Mouse (Mus musculus) intestine, postnatal 0 days (tissue): Measurements from ENCODE around the gene Irs3. TPM values are rescaled to one million over a fixed set of nuclear protein-coding genes. Genes with fewer than 3 reads are reported as not detected.
"Not testable (repeated sequence)": the region's sequence is repeated elsewhere in the genome, so short reads cannot be mapped to it uniquely, and the experiment has no call there.

Experiments used
- ATAC-seq: fragments of 200-750 bp; cut with Nextera tagmentation; 2 replicates; pipeline ENCODE4 v1.8.0; 2017; ENCODE audit warnings: mild to moderate bottlenecking, moderate TSS enrichment, moderate library complexity
- H3K27ac ChIP-seq: fragments of 300-500 bp; sonication (generic); 2 replicates; pipeline ENCODE4 v1.5.1; 2014; ENCODE audit warnings: mild to moderate bottlenecking, low read depth, low read length, moderate library complexity
- H3K27me3 ChIP-seq: fragments of 300-500 bp; sonication (generic); replicated peaks from 2 replicates; pipeline ENCODE4 v1.6.1; 2014; ENCODE audit warnings: low read length, mixed read lengths; ENCODE audit not compliant: control insufficient read depth, insufficient read depth
- H3K36me3 ChIP-seq: fragments of 300-500 bp; sonication (generic); 2 replicates; pipeline ENCODE4 v1.6.1; 2014; ENCODE audit warnings: mild to moderate bottlenecking, moderate library complexity; ENCODE audit not compliant: control insufficient read depth, insufficient read depth
- H3K4me1 ChIP-seq: fragments of 300-500 bp; sonication (generic); replicated peaks from 2 replicates; pipeline ENCODE4 v1.6.1; 2014; ENCODE audit warnings: antibody characterized with exemption, low read length, mixed read lengths; ENCODE audit not compliant: control insufficient read depth, insufficient read depth
- H3K4me2 ChIP-seq: fragments of 300-500 bp; sonication (generic); replicated peaks from 2 replicates; pipeline ENCODE4 v1.6.1; 2014; ENCODE audit warnings: low read depth, mild to moderate bottlenecking, moderate library complexity
- H3K4me3 ChIP-seq: fragments of 300-500 bp; sonication (generic); 2 replicates; pipeline ENCODE4 v1.5.1; 2014; ENCODE audit warnings: low read depth, low read length
- H3K9ac ChIP-seq: fragments of 300-500 bp; sonication (generic); 2 replicates; pipeline ENCODE4 v1.6.1; 2014; ENCODE audit warnings: mild to moderate bottlenecking, low read depth, low read length
- H3K9me3 ChIP-seq: fragments of 300-500 bp; sonication (generic); 2 replicates; pipeline ENCODE4 v1.6.1; 2016; ENCODE audit warnings: mixed run types; ENCODE audit not compliant: control insufficient read depth
- CTCF ChIP-seq: sonication (generic); IDR thresholded peaks from 2 replicates; pipeline ENCODE4 v1.5.1; 2016; ENCODE audit warnings: low read depth, mild to moderate bottlenecking, control low read depth, antibody characterized with exemption, moderate library complexity
- WGBS: fragments of 180-500 bp; shearing (Covaris S2); extraction: QIAGEN DNeasy Blood & Tissue Kit; methylation state at CpG from one replicate; pipeline ENCODE4 v1.1.7; 2014; 5-methylcytosine and 5-hydroxymethylcytosine counted together
- polyA plus RNA-seq: library from polyadenylated mRNA; unstranded; fragments of >200 nt; fragmentation: Nextera tagmentation; extraction: Ambion mirVana; gene quantifications from 2 replicates; pipeline ENCODE4 v1.2.1, GENCODE M21; 2015

Irs3 gene
- polyA plus RNA-seq, 1 experiment from 2014 or later, result 0.09 TPM

GRCm38 (mm10) chr5:137615347-137615746 is 30.2 kb downstream of the Irs3 start:
- no peak overlapping the region for H3K4me3 ChIP-seq
- H3K9me3 ChIP-seq, result no peaks in the 10 kb centered on the region
- H3K36me3 ChIP-seq, result no peaks in the 10 kb centered on the region
- H3K9ac ChIP-seq, result no peak overlapping the region
- WGBS, result 76% methylated on average over 7 of the region's 7 CpGs
- no peak for TF ChIP-seq CTCF
- no peaks in the 10 kb centered on the region for H3K27me3 ChIP-seq
- H3K27ac ChIP-seq, result no peak overlapping the region
- no peak for ATAC-seq
- H3K4me2 ChIP-seq, result no peak overlapping the region
- peaks cover 6% of the 10 kb centered on the region; the same call in 1 of the 2 replicates for H3K4me1 ChIP-seq

GRCm38 (mm10) chr5:137614921-137615320 is 30.6 kb downstream of the Irs3 start:
- ATAC-seq, H3K4me1 ChIP-seq, H3K4me3 ChIP-seq, H3K27ac ChIP-seq, H3K9ac ChIP-seq, H3K9me3 ChIP-seq, H3K27me3 ChIP-seq, H3K4me2 ChIP-seq, H3K36me3 ChIP-seq: not testable (repeated sequence)
- 96% methylated on average over 2 of the region's 2 CpGs for WGBS
- peak; percentile 36 for TF ChIP-seq CTCF

- Histone ChIP-seq H3K4me3 (no peak within 1 kb of the TSS), H3K9ac (peak within 1 kb of the TSS; percentile 11; the same call in 1 of the 2 replicates), H3K4me2 (no peak within 1 kb of the TSS; the same call in 1 of the 2 replicates), H3K27ac (peak within 1 kb of the TSS; percentile 57; the same call in 1 of the 2 replicates), H3K4me1 (peaks cover 10% of the 10 kb centered on the region; the same call in 1 of the 2 replicates), H3K9me3 (no peaks in the 10 kb centered on the region), H3K27me3 (no peaks in the 10 kb centered on the region), H3K36me3 (no peaks in the 10 kb centered on the region)
- 22% methylated on average over 11 of the region's 11 CpGs for WGBS
- peak; percentile 86 for ATAC-seq
- TF ChIP-seq CTCF, result no peak
Measured at GRCm38 (mm10) chr5:137613550-137613949, 32.0 kb downstream of the Irs3 start, which contains the start of gene Pcolce. Gene Pcolce, minus strand, starts transcription at chr5:137613784.

- no peaks in the 10 kb centered on the region for H3K9me3 ChIP-seq
- no peaks in the 10 kb centered on the region for H3K27me3 ChIP-seq
- peak overlapping the region; percentile 11; the same call in 1 of the 2 replicates for H3K9ac ChIP-seq
- no peak overlapping the region for H3K4me2 ChIP-seq
- no peak overlapping the region for H3K4me3 ChIP-seq
- ATAC-seq, result 0 out of 2 replicates have a peak, but pooled peaks have one; percentile 2
- WGBS, result 69% methylated on average over 5 of the region's 5 CpGs
- no peak for TF ChIP-seq CTCF
- H3K36me3 ChIP-seq, result no peaks in the 10 kb centered on the region
- 0 out of 2 replicates have a peak overlapping the region, but pooled peaks have one; percentile 57 for H3K27ac ChIP-seq
- H3K4me1 ChIP-seq, result peaks cover 10% of the 10 kb centered on the region; the same call in 1 of the 2 replicates
Measured at GRCm38 (mm10) chr5:137613076-137613475, 32.4 kb downstream of the Irs3 start.

DNA sequence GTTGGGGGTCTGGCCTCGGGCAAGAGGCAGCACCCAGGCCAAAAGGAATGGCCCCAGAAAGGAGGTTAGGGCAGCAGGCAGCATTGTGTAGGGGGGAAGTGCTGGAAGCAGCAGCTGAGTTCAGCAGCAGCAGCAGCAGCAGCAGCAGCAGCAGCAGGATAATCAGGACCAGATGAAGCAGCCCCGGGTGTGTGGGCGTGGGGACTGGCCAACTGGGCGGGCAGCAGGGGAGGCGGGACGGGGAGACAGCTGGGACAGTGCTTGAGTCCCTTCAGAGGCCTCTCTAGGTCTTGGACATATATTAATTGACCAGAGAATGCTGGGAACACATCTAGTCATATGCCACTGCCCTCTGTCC is 34.3 kb downstream of the Irs3 start:
- Histone ChIP-seq H3K4me2 (peak overlapping the region; percentile 55), H3K27me3 (no peaks in the 10 kb centered on the region), H3K9ac (peak overlapping the region; percentile 26; the same call in 1 of the 2 replicates), H3K4me1 (peaks cover 10% of the 10 kb centered on the region; the same call in 1 of the 2 replicates), H3K36me3 (peaks cover 6% of the 10 kb centered on the region), H3K4me3 (0 out of 2 replicates have a peak overlapping the region, but pooled peaks have one; percentile 9), H3K9me3 (no peaks in the 10 kb centered on the region), H3K27ac (peak overlapping the region; percentile 64)
- WGBS, result 35% methylated on average over 6 of the region's 6 CpGs
- peak; percentile 16; the same call in 1 of the 2 replicates for ATAC-seq
- TF ChIP-seq CTCF, result no peak

DNA sequence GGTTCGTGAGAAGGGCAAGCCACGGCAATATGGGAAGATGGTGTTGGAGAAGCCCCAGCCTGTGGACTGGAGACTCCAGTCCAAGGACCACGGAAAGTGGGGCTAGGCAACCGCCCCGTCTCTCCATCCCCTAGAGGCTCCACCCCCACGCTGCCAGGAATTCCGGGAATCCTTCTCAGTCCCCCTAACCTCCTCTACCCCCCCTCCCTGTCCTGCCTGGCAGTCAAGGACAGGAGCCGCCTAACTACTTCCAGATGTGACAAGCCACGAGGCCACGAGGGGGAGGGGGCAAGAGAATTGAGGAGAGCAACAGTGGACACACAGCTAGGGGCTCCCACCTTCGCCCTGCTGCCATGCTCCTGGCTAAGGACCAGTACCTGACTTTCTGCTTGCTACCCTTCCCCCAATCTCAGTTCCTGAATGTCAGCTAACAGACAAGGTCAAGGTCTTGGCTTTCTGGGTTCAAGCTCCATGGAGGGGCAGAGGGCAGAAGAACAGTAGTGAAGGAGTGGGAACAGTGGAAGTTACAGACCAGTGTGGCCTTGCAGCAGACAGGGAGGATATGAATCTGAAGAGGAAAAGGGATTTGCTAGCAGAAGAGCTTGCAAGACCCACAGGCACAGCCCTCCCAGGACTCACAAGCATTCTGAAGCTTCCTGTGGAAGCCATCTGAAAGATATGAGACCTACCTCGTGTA is 34.8 kb downstream of the Irs3 start:
- peak overlapping the region; percentile 55 for H3K4me2 ChIP-seq
- peaks cover 10% of the 10 kb centered on the region; the same call in 1 of the 2 replicates for H3K4me1 ChIP-seq
- H3K27ac ChIP-seq, result peak overlapping the region; percentile 64
- no peak for ATAC-seq
- no peak for TF ChIP-seq CTCF
- WGBS, result 28% methylated on average over 12 of the region's 12 CpGs
- no peaks in the 10 kb centered on the region for H3K9me3 ChIP-seq
- peak overlapping the region; percentile 9; the same call in 1 of the 2 replicates for H3K4me3 ChIP-seq
- peaks cover 12% of the 10 kb centered on the region for H3K36me3 ChIP-seq
- no peaks in the 10 kb centered on the region for H3K27me3 ChIP-seq
- H3K9ac ChIP-seq, result peak overlapping the region; percentile 26; the same call in 1 of the 2 replicates
